Mouse (Mus musculus): ENCODE data around the gene Dek.

The Dek gene

DNA sequence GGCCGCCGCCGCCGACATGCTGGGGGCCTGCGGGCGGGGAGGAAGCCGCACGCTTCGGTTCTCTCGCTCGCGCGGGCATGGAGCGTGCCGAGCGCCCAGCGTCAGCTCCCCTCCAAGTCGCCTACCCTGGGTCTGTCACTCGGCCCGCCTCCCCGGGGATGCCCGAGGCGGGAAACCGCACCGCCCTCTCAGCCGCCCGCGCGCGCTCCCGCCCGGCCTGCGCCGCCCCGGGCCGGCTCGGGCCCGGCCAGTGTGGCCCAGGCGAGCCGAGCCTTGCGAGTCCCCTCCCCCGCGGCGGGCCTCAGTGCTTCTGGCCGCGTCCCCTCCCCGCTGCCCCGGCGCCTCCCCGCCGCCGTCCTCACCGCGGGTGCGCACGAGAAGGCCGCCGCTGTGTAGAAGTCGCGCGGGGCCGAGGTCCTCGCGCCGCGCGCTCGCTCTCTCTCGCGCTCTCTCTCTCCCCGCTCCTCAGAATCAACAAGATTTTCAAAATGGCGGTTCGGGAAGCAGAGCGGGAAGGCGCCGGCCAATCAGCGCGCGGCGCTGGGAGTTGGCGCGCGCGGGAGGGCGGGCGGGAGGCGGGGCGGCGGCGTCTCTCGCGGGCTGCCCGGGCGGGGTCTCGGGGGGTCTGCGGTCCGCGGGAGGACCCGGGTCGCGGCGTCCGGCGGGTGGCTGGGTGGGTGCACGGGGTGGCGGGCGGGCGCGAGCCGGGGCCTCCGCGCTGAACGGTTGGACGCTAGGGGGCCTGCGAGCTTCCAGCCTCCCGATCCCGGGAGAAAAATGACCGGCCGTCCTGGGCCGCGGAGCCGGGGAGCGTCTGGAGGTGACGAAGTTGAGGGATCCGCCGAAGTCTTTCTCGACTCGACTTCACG lies at the start of gene Dek:
Gene Dek (minus strand): TSS at position 491 of the 869 bp plus-strand sequence.
- WGBS, result under 1% methylated on average over 120 of the region's 129 CpGs

GRCm38 (mm10) chr13:47154866-47155265 lies 48.9 kb upstream of the Dek start:
- WGBS, result 51% methylated on average over 4 of the region's 4 CpGs

DNA sequence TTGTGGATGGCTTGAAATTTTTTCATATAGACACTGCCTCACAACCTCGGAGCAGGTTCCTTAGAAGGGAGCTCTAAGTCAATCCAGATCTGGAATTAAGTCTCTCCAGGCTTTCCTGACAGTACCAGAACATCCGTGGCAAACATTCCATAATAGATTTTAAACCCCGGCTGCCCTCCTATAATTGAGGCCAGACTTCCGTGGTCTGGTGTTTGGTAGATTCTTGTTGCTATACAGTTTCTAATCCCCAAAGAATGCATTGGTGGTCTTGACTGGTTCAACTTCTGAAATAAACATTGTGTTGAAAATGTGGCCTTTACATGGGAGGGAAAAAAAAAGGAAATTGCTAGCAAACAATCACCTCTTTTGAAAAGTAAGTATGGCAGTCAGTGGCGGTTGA lies 47.2 kb upstream of the Dek start:
- 75% methylated on average over 5 of the region's 5 CpGs for WGBS

GRCm38 (mm10) chr13:47152390-47152789 lies 46.4 kb upstream of the Dek start:
- 34% methylated on average over 7 of the region's 7 CpGs for WGBS

DNA sequence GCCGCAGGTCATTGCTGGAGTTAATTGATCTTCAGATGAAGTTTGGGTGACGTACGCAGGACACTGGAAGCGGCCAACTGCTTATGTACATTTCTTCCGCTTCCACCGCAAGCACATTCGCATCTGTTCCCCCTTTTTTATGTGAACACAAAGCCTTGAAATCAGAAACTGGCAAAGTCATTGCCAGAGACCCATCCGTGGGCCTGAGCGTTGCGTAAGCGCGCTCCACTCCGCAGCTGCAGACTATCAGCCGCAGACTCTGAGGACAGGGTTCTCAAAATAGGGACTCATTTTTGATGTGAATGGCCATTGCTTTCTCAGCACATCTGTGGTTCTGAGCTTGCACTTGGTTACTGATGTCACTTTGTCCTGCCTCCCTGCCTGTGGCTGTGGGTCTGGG lies 45.1 kb upstream of the Dek start:
- WGBS, result 81% methylated on average over 14 of the region's 14 CpGs

DNA sequence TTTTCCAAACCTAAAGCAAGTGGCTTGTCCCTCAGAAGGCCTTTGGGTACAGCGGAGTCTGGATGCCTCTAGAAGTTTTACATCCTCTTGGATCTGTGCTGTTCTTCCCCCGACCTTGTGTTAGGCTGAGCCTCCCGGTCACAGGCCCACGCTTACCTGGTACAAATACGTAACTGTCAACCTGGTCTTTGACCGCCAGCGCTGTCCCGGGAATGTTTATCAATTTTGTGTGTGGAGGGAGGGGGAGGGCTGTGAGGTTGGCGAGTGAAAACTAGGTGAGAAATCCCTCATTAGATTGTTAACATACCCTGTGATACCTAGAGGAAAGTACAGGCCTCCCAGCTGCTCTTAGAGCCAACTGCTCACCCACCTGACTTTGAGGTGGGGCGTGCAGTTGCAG lies 44.0 kb upstream of the Dek start:
- WGBS, result 97% methylated on average over 10 of the region's 10 CpGs

DNA sequence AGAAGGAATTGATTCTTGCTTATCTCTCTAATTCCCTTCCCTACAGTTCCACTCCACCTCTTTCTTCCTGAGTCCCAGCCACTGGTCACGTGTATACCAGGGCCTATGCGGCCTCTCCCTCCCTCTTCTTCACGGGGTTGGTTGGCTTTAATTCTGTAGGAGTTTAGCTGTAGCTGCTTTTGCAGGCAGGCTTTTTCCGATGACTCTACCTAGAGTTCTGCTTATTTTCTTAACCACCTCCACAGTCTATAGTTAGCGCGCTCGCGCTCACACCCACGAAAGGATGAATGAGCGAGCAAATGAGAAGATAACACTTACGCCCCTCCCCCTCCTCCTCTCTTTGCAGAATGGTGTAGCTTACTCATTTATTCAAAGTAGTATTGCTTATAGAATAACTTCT lies 42.6 kb upstream of the Dek start:
- WGBS, result 35% methylated on average over 11 of the region's 11 CpGs

DNA sequence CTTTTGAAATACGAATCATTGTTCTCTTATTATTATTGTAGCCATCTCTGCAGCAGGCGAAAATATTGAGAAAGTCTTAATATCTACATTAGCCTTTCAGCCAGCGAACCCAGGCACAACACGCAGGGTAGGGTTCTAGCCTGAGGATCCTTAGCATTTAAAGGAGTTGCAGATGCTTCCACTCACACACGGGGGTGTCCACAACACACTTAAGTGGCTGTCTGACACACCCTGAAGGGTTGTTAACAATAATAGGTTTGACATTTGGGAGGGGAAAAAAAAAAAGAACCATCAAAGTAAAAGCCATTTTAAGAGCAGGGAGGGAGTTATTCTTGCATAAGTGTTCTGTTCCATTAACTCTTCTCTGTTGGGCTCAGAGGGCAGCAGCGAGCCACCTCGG lies 40.4 kb upstream of the Dek start:
- WGBS, result 50% methylated on average over 7 of the region's 7 CpGs

- 69% methylated on average over 9 of the region's 9 CpGs for WGBS
Measured at GRCm38 (mm10) chr13:47145939-47146338, 39.9 kb upstream of the Dek start.

DNA sequence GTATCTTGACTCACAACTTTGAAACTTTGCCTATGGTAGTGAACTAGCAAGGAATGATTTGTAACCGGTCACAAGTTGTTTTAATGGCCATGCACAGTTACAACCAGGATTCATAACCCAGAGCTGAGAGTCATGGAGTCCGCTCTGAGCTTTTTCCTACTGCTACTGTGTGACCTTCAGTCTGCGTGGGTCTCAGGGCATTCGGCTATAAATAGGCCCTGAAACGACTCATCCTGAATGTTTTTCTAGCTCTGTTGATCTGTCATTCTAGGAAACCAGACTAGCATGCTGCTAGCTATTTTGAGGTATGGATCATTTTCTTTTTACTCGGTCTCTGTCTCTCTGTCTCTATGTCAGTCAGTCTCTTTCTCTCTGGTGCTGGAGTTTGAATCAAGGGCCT lies 36.8 kb upstream of the Dek start:
- WGBS, result 58% methylated on average over 6 of the region's 6 CpGs

DNA sequence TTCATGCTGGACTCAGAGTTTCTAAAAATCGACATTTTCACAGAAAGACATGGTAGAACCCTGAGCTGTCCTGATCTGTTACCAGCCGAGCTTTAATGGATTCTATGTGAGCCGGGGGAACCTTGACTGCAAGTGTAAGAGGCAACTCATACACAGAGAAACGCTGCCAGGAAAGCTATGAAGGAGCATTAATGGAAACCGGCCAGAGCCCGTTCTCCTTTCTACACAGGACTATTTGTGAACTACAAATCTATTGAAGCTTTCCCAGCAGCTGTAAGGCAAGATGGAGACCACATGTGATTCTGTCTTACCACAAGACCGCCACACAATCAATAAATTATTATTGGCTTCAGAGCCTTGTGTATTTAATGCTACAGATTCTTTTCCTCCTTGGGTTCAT lies 29.7 kb upstream of the Dek start:
- 66% methylated on average over 7 of the region's 7 CpGs for WGBS

DNA sequence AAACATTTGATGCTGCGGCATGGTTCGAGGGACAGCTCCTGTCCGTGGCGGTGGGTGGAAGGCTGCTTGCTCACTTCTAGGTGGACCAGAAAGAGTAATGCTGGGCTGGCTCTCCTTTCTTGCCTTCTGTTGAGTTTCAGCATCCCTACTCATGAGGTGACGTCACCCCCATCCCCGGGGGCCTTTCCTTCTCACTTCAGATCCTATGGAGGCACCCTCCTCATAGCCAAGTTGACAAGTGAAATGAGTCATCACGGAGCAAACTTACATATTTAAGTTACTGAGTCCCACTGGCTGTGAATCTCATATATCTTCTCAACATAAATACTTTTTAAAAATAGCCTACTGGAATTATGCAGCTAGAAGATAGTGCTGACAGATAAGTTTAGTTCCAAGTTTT lies 28.8 kb upstream of the Dek start:
- 50% methylated on average over 7 of the region's 7 CpGs for WGBS

DNA sequence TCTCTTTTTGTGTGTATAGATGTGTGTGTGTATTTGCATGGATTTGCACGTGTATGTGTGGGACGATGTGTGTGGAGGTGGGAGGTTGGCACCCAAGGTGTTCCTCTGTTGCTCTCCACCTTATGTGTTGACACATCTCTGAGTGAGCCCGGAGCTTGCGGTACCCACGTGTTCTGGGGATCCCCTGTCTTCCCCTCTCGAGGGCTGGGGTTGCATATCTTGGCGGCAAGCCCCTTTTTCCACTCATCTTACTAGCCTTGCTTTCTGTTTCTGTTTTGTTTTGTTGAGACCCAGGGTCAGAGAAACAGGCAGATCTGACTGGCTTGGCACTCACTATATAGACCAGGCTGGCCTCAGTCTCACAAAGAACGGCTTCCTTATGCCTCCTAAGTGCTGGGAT lies 27.1 kb upstream of the Dek start:
- 74% methylated on average over 8 of the region's 8 CpGs for WGBS

DNA sequence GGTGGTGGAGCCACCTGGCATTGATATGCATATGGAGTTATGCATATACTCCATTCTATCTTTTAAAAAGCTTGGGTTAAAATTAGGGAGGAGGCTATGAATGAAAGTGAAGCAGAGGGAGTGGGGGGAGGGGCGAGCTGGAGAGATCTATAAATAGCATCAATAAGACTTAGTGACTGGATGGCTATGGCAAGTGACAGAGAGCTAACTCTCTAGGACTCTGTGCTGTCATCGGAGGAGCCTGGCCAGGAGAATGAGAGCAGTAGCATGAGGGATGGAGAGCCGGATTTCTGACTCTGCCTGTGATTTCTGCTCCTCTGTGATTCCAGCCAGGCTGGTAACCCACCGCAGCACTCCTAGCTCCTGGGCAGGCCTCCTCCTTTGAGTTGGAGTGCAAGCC lies 23.1 kb upstream of the Dek start:
- 74% methylated on average over 4 of the region's 4 CpGs for WGBS

DNA sequence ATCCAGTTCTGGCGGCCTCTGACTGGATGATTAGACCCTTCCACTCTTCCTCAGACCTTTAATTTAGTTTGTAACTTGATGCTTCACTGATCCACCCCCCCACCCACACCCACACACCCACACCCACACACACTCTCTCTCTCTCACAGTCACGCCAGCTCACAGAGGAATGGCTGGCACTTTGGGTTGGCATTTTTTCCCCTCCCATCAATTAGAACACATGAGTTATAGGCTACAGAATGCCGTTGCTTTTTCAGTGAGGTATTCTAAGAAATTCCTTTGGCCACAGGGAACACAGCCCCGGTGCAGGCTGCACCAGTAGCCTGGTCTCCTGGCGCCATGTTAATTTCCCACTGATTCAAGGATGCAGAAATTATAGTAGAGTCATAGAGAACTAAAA lies 19.6 kb upstream of the Dek start:
- WGBS, result 83% methylated on average over 5 of the region's 5 CpGs

- 67% methylated on average over 6 of the region's 6 CpGs for WGBS
Measured at GRCm38 (mm10) chr13:47124986-47125385, 19.0 kb upstream of the Dek start.

DNA sequence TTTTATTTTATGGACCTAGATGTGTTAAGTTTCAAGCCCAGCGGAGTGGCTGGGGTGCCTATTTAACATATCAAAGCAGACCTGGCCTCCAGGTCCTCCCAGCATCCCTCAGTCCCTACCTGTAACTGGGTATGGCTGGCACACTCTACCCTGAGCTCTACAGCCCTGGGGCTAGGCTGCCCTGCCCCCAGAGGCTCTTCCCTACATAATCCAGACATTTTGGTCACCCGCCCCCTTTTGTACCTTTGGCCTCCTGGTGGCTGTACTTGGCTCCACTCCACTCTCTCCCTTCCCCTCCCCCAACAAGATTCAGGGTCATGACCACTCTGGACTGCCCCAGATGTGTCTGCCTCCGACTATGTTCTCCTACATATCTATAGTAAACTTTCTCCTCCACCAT lies 18.4 kb upstream of the Dek start:
- 78% methylated on average over 3 of the region's 3 CpGs for WGBS

DNA sequence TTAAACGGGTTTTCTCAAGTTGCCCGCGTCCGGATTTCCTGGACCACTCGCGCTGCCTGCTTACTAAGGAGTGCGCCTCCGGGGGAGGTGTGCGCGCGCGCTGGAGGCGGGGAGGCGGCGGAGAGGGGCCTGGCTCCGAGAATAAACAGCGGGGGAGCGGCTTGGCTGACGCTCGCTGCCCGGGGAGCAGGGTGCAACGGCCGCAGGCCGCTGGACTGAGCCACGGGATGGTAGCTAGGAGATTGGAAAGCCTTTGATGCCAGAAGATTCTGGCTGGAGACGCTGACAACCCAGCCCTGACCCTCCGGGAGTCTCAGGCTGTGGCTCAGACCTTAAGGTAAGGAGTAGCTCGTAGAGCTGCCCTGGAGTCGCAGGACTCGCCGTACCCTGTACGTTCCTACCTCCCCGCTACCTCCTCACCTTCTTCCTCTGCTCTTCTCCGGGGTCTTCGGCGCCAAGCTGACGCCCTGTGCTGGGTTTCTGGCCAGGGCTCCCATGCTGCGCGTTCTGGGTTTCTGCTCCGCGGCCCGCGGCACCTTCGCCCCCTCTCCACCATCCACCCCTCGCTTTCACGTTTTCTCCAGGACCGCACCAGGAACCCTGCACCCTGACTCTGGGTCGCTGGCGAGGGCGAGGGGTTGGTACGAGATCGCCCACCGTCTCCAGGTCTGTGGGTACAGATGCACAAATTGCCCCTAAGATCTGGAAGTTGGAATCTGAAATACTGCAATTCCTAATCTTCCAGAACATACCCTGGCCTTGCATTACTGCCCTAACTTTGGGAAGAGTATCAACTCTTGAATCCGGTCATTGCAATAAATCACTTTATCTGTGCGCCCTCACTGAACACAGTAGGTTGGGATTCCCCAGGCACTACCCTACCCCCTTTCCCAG lies 16.8 kb upstream of the Dek start, which contains the start of gene Rnf144b:
Gene Rnf144b (plus strand): TSS at position 120 of the 894 bp plus-strand sequence.
- WGBS, result 5% methylated on average over 55 of the region's 55 CpGs

GRCm38 (mm10) chr13:47121333-47121889 lies 15.4 kb upstream of the Dek start:
- WGBS, result 35% methylated on average over 12 of the region's 12 CpGs

DNA sequence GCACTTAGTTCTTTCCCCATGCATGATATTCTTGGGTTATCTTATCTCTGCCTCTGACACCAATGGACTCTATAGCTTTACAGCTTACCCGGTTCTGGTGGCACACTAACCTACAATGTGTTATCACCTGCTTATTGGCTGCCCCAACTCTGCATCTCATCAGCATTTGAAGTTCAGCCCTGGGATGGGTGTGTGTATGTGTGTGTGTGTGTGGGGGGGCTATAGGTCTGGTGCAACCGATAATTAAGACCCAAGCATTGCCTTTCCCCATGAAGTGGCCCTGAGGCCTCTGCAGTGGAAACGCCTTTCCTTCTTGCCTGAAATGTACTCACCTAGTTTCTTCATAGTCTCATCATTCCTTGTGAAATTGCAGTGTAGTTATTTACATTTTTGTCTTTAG lies 10.0 kb upstream of the Dek start:
- 95% methylated on average over 3 of the region's 3 CpGs for WGBS

DNA sequence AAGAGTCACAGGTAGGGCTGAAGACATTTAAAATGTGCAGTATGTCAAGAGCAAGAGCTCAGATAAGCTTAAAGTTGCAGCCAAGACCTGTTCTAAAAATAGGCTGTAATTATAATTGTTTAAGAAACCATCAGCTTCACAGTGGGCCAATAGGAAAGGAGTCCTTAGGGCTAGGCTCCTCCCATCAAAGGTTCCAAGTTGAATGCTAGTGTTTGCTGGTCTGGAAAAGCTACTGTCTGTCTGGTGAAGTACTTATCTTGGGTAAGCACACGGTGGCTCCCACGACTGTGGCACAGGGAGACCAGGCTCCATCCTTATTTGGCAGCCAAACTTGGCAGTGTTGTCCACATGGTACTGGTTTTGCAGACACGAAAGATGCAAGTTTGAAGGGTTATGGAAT lies 6.9 kb upstream of the Dek start:
- WGBS, result 76% methylated on average over 3 of the region's 3 CpGs

- WGBS, result 97% methylated on average over 3 of the region's 3 CpGs
Measured at GRCm38 (mm10) chr13:47112056-47112455, 6.1 kb upstream of the Dek start.

All from cerebral cortex, adult 2 months (tissue).